Mouse (Mus musculus) embryonic facial prominence, embryonic 10.5 days (tissue): Measurements from ENCODE around the gene Olfr1270. TPM values are rescaled to one million over a fixed set of nuclear protein-coding genes. Genes with fewer than 3 reads are reported as not detected.
"Not testable (repeated sequence)": the region's sequence is repeated elsewhere in the genome, so short reads cannot be mapped to it uniquely, and the experiment has no call there.

Source experiments
- DNase-seq: peaks from one replicate; pipeline ENCODE4 v3.0.0-alpha.2; 2017; ENCODE audit warnings: low spot score
- H3K27ac ChIP-seq: fragments of 300-500 bp; sonication (generic); replicated peaks from 2 replicates; pipeline ENCODE4 v1.5.1; 2016; ENCODE audit warnings: mild to moderate bottlenecking
- H3K27me3 ChIP-seq: fragments of 300-500 bp; sonication (generic); replicated peaks from 2 replicates; pipeline ENCODE4 v1.6.1; 2016; ENCODE audit warnings: low read depth, mild to moderate bottlenecking; ENCODE audit not compliant: poor library complexity, severe bottlenecking
- H3K36me3 ChIP-seq: fragments of 300-500 bp; sonication (generic); replicated peaks from 2 replicates; pipeline ENCODE4 v1.6.1; 2016; ENCODE audit warnings: mild to moderate bottlenecking, moderate library complexity
- H3K4me1 ChIP-seq: fragments of 300-500 bp; sonication (generic); 2 replicates; pipeline ENCODE4 v1.6.1; 2016
- H3K4me3 ChIP-seq: fragments of 300-500 bp; sonication (generic); 2 replicates; pipeline ENCODE4 v1.5.1; 2016; ENCODE audit warnings: mild to moderate bottlenecking, moderate library complexity
- H3K9me3 ChIP-seq: fragments of 300-500 bp; sonication (generic); 2 replicates; pipeline ENCODE4 v1.6.1; 2016; ENCODE audit warnings: mild to moderate bottlenecking
- WGBS: fragments of 180-500 bp; shearing (Covaris S2); methylation state at CpG from one replicate; pipeline ENCODE4 v1.1.7; 2016; 5-methylcytosine and 5-hydroxymethylcytosine counted together
- polyA plus RNA-seq: library from polyadenylated mRNA; unstranded; fragments of >200 nt; fragmentation: Nextera tagmentation; extraction: Ambion mirVana; gene quantifications from 2 replicates; pipeline ENCODE4 v1.2.1, GENCODE M21; 2016

Gene Olfr1270
- 0.04 TPM in 1 of 2 replicates, not detected in the other for polyA plus RNA-seq

- H3K4me3 ChIP-seq, result no peak within 1 kb of the TSS
- H3K36me3 ChIP-seq, result no peaks in the 10 kb centered on the region
- H3K9me3 ChIP-seq, result no peaks in the 10 kb centered on the region
- no peak within 1 kb of the TSS for H3K27ac ChIP-seq
- 87% methylated on average over 3 of the region's 3 CpGs for WGBS
- DNase-seq, result no peak
- H3K4me1 ChIP-seq, result no peaks in the 10 kb centered on the region
- H3K27me3 ChIP-seq, result no peaks in the 10 kb centered on the region
Measured at GRCm38 (mm10) chr2:90152991-90153390, at the start of gene Olfr1270. TSS of gene Olfr1270 (minus strand) at chr2:90153091.

- H3K4me3 ChIP-seq, H3K4me1 ChIP-seq, DNase-seq, H3K27me3 ChIP-seq, H3K36me3 ChIP-seq, H3K9me3 ChIP-seq, H3K27ac ChIP-seq: not testable (repeated sequence)
- no CpG with 5 or more reads among the region's 4 CpGs for WGBS
Measured at GRCm38 (mm10) chr2:90199606-90200005, 46.7 kb upstream of the Olfr1270 start.

- H3K27ac ChIP-seq, H3K4me1 ChIP-seq, H3K9me3 ChIP-seq, H3K4me3 ChIP-seq, H3K36me3 ChIP-seq, H3K27me3 ChIP-seq, DNase-seq: not testable (repeated sequence)
- no CpG with 5 or more reads among the region's 6 CpGs for WGBS
Measured at GRCm38 (mm10) chr2:90195285-90195684, 42.4 kb upstream of the Olfr1270 start.

GRCm38 (mm10) chr2:90194750-90195149 lies 41.9 kb upstream of the Olfr1270 start:
- WGBS, result no CpG with 5 or more reads among the region's 3 CpGs
- not testable (repeated sequence) for DNase-seq, H3K27me3 ChIP-seq

GRCm38 (mm10) chr2:90187082-90187481 lies 34.2 kb upstream of the Olfr1270 start:
- no CpG with 5 or more reads among the region's 5 CpGs for WGBS
- not testable (repeated sequence) for DNase-seq, H3K36me3 ChIP-seq, H3K4me1 ChIP-seq, H3K4me3 ChIP-seq, H3K27ac ChIP-seq, H3K9me3 ChIP-seq, H3K27me3 ChIP-seq

More at GRCm38 (mm10) chr2:90194750-90195149, 41.9 kb upstream of the Olfr1270 start:
- not testable (repeated sequence) for H3K4me1 ChIP-seq, H3K9me3 ChIP-seq, H3K36me3 ChIP-seq, H3K4me3 ChIP-seq, H3K27ac ChIP-seq

DNA sequence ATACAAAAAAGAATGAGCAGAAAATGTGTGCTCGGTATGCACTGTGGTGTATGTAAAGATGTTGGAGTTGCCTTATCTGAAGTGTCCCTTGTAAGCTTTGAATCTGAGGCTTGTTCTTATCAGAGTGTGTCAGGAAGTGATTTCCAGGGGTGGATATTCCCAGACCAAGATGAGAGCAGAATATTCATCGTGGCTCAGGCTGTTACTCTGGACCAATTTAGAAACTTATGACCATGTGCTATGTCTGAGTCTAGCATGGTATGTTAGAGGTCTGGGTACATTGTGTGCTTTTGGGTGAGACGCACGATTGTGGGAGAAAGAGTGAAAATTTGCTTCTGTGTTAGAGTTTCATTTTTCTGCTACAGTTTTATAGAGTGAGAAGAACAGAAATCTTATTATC lies 33.2 kb upstream of the Olfr1270 start:
- not testable (repeated sequence) for H3K27ac ChIP-seq, H3K36me3 ChIP-seq, H3K4me3 ChIP-seq, H3K27me3 ChIP-seq, H3K4me1 ChIP-seq, H3K9me3 ChIP-seq, DNase-seq
- WGBS, result no CpG with 5 or more reads among the region's 4 CpGs

DNA sequence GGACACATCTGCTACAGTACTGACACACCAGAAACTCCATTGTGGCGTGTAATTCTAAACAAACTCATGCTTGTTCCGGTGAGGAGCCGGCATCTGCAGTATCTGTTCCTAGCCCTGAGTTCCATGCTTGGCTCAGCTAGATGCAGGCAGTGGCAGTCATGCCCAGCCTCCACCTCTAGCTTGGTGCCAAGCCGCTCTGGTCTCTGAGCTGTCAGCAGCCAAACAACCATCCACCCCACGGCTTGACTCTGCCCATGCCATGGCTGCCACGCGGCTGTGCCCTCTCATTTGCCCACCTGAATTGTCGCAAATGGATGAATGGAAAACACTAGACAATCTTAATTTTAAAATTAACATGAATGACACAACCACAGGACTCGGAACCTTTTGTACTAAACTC lies 1.0 kb upstream of the Olfr1270 start:
- H3K4me3 ChIP-seq, result no peak overlapping the region
- DNase-seq, result no peak
- H3K9me3 ChIP-seq, result no peaks in the 10 kb centered on the region
- 93% methylated on average over 9 of the region's 9 CpGs for WGBS
- H3K36me3 ChIP-seq, result no peaks in the 10 kb centered on the region
- H3K4me1 ChIP-seq, result no peaks in the 10 kb centered on the region
- H3K27ac ChIP-seq, result no peak overlapping the region
- H3K27me3 ChIP-seq, result no peaks in the 10 kb centered on the region

DNA sequence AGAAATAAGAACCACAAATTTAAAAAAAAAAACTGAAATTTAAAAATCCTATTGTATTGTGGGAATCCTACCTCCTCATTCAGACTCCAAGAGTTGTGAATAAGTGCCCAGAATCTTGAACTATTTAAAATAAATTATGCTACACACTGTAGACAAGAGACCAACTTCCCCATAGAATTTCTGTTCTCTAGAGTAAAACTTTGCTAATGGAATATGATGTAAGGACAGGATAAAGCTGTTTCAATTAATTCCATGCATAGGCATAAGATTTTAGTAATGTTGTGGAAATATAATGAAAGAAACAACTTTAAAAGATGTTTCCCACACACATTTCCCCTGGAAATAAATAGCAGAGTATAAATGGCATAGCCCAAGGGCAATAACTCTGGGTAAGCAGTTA lies 10.7 kb downstream of the Olfr1270 start, which contains the start of gene Olfr32:
Olfr32 (minus strand) TSS at position 101 of the 400 bp plus-strand sequence.
- Histone ChIP-seq H3K36me3 (no peaks in the 10 kb centered on the region), H3K27me3 (no peaks in the 10 kb centered on the region), H3K27ac (no peak within 1 kb of the TSS), H3K9me3 (no peaks in the 10 kb centered on the region), H3K4me1 (no peaks in the 10 kb centered on the region), H3K4me3 (no peak within 1 kb of the TSS)
- no peak for DNase-seq

DNA sequence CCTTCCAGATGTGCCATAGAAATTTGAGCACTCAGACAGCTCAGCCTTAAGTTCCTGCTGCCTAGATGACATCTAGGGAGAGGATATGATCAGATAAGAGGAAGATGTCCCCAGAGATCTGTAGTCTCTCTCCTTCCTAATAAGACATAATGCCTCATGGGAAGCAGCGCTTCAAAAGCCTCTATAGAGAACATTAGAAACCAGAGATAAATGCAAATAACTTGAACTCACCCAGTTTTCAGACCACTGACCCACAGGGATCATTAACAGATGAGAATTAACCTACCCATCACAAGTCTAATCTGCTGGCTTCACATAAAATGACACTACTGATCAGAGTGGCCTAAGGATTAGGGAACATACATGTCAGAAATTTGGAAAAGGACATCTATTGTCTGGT lies 31.6 kb downstream of the Olfr1270 start, which contains the start of gene Olfr1269:
Olfr1269 (minus strand) TSS at position 101 of the 400 bp plus-strand sequence.
- WGBS, result 80% methylated on average over 1 of the region's 1 CpGs

More for the DNA sequence above, 31.6 kb downstream of the Olfr1270 start, which contains the start of gene Olfr1269:
- H3K27ac ChIP-seq, result no peak within 1 kb of the TSS
- no peak within 1 kb of the TSS for H3K4me3 ChIP-seq
- H3K4me1 ChIP-seq, result no peaks in the 10 kb centered on the region
- DNase-seq, result no peak
- no peaks in the 10 kb centered on the region for H3K36me3 ChIP-seq
- no peaks in the 10 kb centered on the region for H3K27me3 ChIP-seq
- no peaks in the 10 kb centered on the region for H3K9me3 ChIP-seq

Other genes with a start within 250 kb of the Olfr1270 start
- gene Olfr1258, start 225.8 kb downstream of the Olfr1270 start, polyA plus RNA-seq, result not detected in 2 replicates
- not detected in 2 replicates for gene Olfr1259, start 204.4 kb downstream of the Olfr1270 start, polyA plus RNA-seq
- gene Olfr1260, start 178.8 kb downstream of the Olfr1270 start, polyA plus RNA-seq, result not detected in 2 replicates
- gene Olfr1261, start 161.9 kb downstream of the Olfr1270 start, polyA plus RNA-seq, result not detected in 2 replicates
- not detected in 2 replicates for gene Olfr1262, start 152.9 kb downstream of the Olfr1270 start, polyA plus RNA-seq
- not detected in 2 replicates for gene Olfr1263, start 141.0 kb downstream of the Olfr1270 start, polyA plus RNA-seq
- not detected in 2 replicates for gene Olfr1264, start 127.5 kb downstream of the Olfr1270 start, polyA plus RNA-seq
- not detected in 2 replicates for gene Olfr1265, start 117.8 kb downstream of the Olfr1270 start, polyA plus RNA-seq
- gene Olfr140, start 89.5 kb downstream of the Olfr1270 start, polyA plus RNA-seq, result not detected in 2 replicates
- not detected in 2 replicates for gene Olfr1269, start 31.7 kb downstream of the Olfr1270 start, polyA plus RNA-seq
- gene Olfr32, start 10.8 kb downstream of the Olfr1270 start, polyA plus RNA-seq, result not detected in 2 replicates
- gene Olfr1506, start 71.4 kb upstream of the Olfr1270 start, polyA plus RNA-seq, result not detected in 2 replicates
- gene Olfr142, start 104.5 kb upstream of the Olfr1270 start, polyA plus RNA-seq, result not detected in 2 replicates
- gene Olfr1271, start 117.9 kb upstream of the Olfr1270 start, polyA plus RNA-seq, result not detected in 2 replicates
- gene Olfr1272, start 139.8 kb upstream of the Olfr1270 start, polyA plus RNA-seq, result not detected in 2 replicates
- gene Gm13769, start 169.1 kb upstream of the Olfr1270 start, polyA plus RNA-seq, result not detected in 2 replicates
- gene Olfr1274-ps, start 245.6 kb upstream of the Olfr1270 start, polyA plus RNA-seq, result not detected in 2 replicates